Mouse (Mus musculus) embryonic facial prominence, embryonic 11.5 days (tissue): ENCODE measurements around the gene Clstn2. TPM values are rescaled to one million over a fixed set of nuclear protein-coding genes. Genes with fewer than 3 reads are reported as not detected.
A peak's percentile ranks its signal among the peaks of the same experiment; 100 is the strongest.

ENCODE experiments used
- ATAC-seq: fragments of 200-750 bp; cut with Nextera tagmentation; replicated peaks from 2 replicates; pipeline ENCODE4 v1.8.0; 2017; ENCODE audit warnings: low read depth; ENCODE audit not compliant: insufficient number of reproducible peaks, low FRiP score, low TSS enrichment
- DNase-seq: peaks from one replicate; pipeline ENCODE4 v3.0.0-alpha.2; 2015; ENCODE audit warnings: low spot score
- H3K27ac ChIP-seq: fragments of 300-500 bp; sonication (generic); replicated peaks from 2 replicates; pipeline ENCODE4 v1.5.1; 2014; ENCODE audit warnings: mild to moderate bottlenecking, low read depth, low read length, control low read depth
- H3K27me3 ChIP-seq: fragments of 300-500 bp; sonication (generic); 2 replicates; pipeline ENCODE4 v1.6.1; 2014; ENCODE audit warnings: mild to moderate bottlenecking, low read length, moderate library complexity, mixed read lengths; ENCODE audit not compliant: control insufficient read depth, insufficient read depth
- H3K36me3 ChIP-seq: fragments of 300-500 bp; sonication (generic); replicated peaks from 2 replicates; pipeline ENCODE4 v1.6.1; 2014; ENCODE audit warnings: low read depth, mild to moderate bottlenecking, low read length, moderate library complexity, mixed read lengths; ENCODE audit not compliant: control insufficient read depth, insufficient read depth
- H3K4me1 ChIP-seq: fragments of 300-500 bp; sonication (generic); 2 replicates; pipeline ENCODE4 v1.6.1; 2014; ENCODE audit warnings: low read length, mixed read lengths; ENCODE audit not compliant: control insufficient read depth, insufficient read depth
- H3K4me2 ChIP-seq: fragments of 300-500 bp; sonication (generic); 2 replicates; pipeline ENCODE4 v1.6.1; 2014; ENCODE audit warnings: low read depth, mild to moderate bottlenecking, control low read depth, low read length, moderate library complexity
- H3K4me3 ChIP-seq: fragments of 300-500 bp; sonication (generic); 2 replicates; pipeline ENCODE4 v1.5.1; 2014; ENCODE audit warnings: low read depth, low read length, control low read depth
- H3K9ac ChIP-seq: fragments of 300-500 bp; sonication (generic); replicated peaks from 2 replicates; pipeline ENCODE4 v1.6.1; 2014; ENCODE audit warnings: mild to moderate bottlenecking, control low read depth, low read length
- H3K9me3 ChIP-seq: fragments of 300-500 bp; sonication (generic); replicated peaks from 2 replicates; pipeline ENCODE4 v1.6.1; 2016; ENCODE audit warnings: mild to moderate bottlenecking, low read length, inconsistent platforms, mixed read lengths; ENCODE audit not compliant: control insufficient read depth
- WGBS: fragments of 180-500 bp; shearing (Covaris S2); extraction: QIAGEN DNeasy Blood & Tissue Kit; methylation state at CpG from one replicate; pipeline ENCODE4 v1.1.7; 2014; 5-methylcytosine and 5-hydroxymethylcytosine counted together
- polyA plus RNA-seq: library from polyadenylated mRNA; unstranded; fragments of >200 nt; fragmentation: Nextera tagmentation; extraction: Ambion mirVana; gene quantifications from 2 replicates; pipeline ENCODE4 v1.2.1, GENCODE M21; 2014

Gene Clstn2
- polyA plus RNA-seq, 1 experiment from 2014 or later, result 0.84 TPM

- no peaks in the 10 kb centered on the region for H3K9me3 ChIP-seq
- DNase-seq (no peak), ATAC-seq (no peak)
- no peak overlapping the region for H3K4me3 ChIP-seq
- H3K27ac ChIP-seq, result no peak overlapping the region
- 78% methylated on average over 2 of the region's 2 CpGs for WGBS
- no peaks in the 10 kb centered on the region for H3K27me3 ChIP-seq
- H3K9ac ChIP-seq, result no peak overlapping the region
- no peak overlapping the region for H3K4me2 ChIP-seq
- H3K4me1 ChIP-seq, result no peaks in the 10 kb centered on the region
- H3K36me3 ChIP-seq, result no peaks in the 10 kb centered on the region
Measured at GRCm38 (mm10) chr9:97829919-97830318, 203.1 kb downstream of the Clstn2 start.

GRCm38 (mm10) chr9:97827689-97828088, 205.3 kb downstream of the Clstn2 start:
- DNase-seq (no peak), ATAC-seq (no peak)
- no peak overlapping the region for H3K4me3 ChIP-seq
- H3K27ac ChIP-seq, result no peak overlapping the region
- H3K9ac ChIP-seq, result no peak overlapping the region
- H3K9me3 ChIP-seq, result no peaks in the 10 kb centered on the region
- 65% methylated on average over 10 of the region's 10 CpGs for WGBS
- no peak overlapping the region for H3K4me2 ChIP-seq
- H3K27me3 ChIP-seq, result no peaks in the 10 kb centered on the region
- H3K36me3 ChIP-seq, result no peaks in the 10 kb centered on the region
- H3K4me1 ChIP-seq, result no peaks in the 10 kb centered on the region

- Histone ChIP-seq H3K27ac (no peak overlapping the region), H3K4me3 (no peak overlapping the region), H3K27me3 (no peaks in the 10 kb centered on the region), H3K36me3 (no peaks in the 10 kb centered on the region), H3K4me2 (no peak overlapping the region), H3K9ac (no peak overlapping the region), H3K4me1 (no peaks in the 10 kb centered on the region), H3K9me3 (no peaks in the 10 kb centered on the region)
- DNase-seq, result peak; percentile 28
- ATAC-seq, result no peak
- WGBS, result 73% methylated on average over 16 of the region's 16 CpGs
Measured at GRCm38 (mm10) chr9:97826077-97826947, 206.7 kb downstream of the Clstn2 start.

DNA sequence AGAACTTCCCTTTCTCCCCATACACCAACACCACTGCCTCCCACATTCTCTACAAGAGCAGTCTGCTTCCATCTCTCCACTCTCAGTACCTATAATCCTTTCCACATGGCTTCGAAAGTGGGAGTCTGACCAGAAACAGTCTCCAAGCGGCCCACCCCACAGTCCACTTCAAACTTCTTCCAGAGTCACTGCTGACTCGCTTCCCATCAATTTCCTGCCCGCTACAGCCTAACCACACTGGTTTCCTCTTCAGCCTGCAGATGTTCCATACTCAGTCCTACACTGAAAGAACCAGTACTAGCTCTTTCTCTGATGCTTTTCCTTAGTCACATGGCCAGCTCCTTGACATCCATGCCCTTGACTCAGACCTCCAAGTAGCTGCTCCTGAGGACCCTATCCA, 215.9 kb downstream of the Clstn2 start:
- 77% methylated on average over 4 of the region's 4 CpGs for WGBS
- no peak overlapping the region for H3K4me2 ChIP-seq
- DNase-seq (peak; percentile 7), ATAC-seq (no peak)
- H3K27me3 ChIP-seq, result no peaks in the 10 kb centered on the region; the same call in 1 of the 2 replicates
- no peak overlapping the region for H3K27ac ChIP-seq
- no peak overlapping the region for H3K9ac ChIP-seq
- no peaks in the 10 kb centered on the region for H3K4me1 ChIP-seq
- H3K9me3 ChIP-seq, result no peaks in the 10 kb centered on the region
- no peak overlapping the region for H3K4me3 ChIP-seq
- H3K36me3 ChIP-seq, result no peaks in the 10 kb centered on the region

DNA sequence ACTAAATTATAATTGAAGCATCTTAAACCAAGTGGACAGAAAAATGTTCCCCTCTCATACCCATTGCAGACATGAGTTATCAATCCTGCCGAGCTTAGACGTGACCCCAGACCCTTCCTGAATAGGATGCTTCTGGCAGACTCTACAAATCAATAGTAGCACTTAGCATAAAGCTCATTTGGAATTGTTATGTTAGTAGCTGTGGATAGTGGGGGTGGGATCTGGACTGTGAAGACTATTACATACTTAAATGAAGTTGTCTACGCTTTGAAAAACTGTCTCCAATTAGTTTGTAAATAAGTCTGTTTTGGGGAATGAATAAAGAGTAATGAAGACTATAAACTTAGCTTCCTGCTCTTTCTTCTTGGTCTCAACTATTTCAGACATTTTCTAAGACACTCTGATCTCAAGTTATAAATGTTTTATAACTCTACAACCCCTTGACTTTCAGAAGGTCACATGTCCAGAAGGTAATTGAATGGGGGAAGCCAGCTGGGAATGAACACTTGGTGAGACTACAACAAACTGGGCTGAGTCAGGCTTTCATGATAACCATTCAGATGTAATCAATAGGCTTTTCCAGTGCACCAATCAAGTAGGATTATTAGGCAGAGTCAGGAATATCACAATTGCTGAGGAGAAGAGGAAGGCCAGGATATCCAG, 216.7 kb downstream of the Clstn2 start:
- DNase-seq (no peak), ATAC-seq (no peak)

DNA sequence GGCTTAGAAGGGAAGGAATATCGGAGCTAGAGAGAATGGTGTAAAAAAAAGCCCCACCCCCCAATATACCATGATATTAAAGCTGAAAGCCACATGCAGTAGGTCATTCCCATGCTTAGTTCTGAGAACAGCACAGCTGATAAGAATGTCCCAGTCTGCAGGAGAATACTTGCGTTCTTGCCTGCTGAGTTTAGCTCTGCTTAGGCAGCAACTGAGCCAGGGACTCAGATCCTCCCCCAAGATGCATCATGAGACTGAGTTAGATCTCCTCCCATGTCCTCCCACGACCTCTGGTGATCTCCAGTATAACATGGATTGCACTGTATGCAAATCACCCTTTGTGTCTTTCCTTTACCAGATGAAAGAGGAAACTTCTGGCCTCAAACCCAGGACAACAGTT, 219.8 kb downstream of the Clstn2 start:
- no peak for DNase-seq
- Histone ChIP-seq H3K36me3 (no peaks in the 10 kb centered on the region), H3K9me3 (no peaks in the 10 kb centered on the region), H3K4me3 (no peak overlapping the region), H3K27me3 (no peaks in the 10 kb centered on the region; the same call in 1 of the 2 replicates), H3K4me1 (no peaks in the 10 kb centered on the region), H3K9ac (no peak overlapping the region), H3K27ac (no peak overlapping the region), H3K4me2 (no peak overlapping the region)
- ATAC-seq, result no peak
- WGBS, result 70% methylated on average over 3 of the region's 3 CpGs

More for the DNA sequence above, 216.7 kb downstream of the Clstn2 start:
- Histone ChIP-seq H3K9me3 (no peaks in the 10 kb centered on the region), H3K4me1 (no peaks in the 10 kb centered on the region), H3K4me2 (no peak overlapping the region), H3K9ac (no peak overlapping the region), H3K36me3 (no peaks in the 10 kb centered on the region), H3K4me3 (no peak overlapping the region), H3K27ac (no peak overlapping the region), H3K27me3 (no peaks in the 10 kb centered on the region; the same call in 1 of the 2 replicates)
- WGBS, result 75% methylated on average over 3 of the region's 3 CpGs

- WGBS, result 92% methylated on average over 5 of the region's 5 CpGs
- Histone ChIP-seq H3K4me2 (no peak overlapping the region), H3K4me3 (no peak overlapping the region), H3K27ac (no peak overlapping the region), H3K9me3 (no peaks in the 10 kb centered on the region), H3K27me3 (no peaks in the 10 kb centered on the region), H3K4me1 (no peaks in the 10 kb centered on the region), H3K9ac (no peak overlapping the region), H3K36me3 (no peaks in the 10 kb centered on the region)
- ATAC-seq (no peak), DNase-seq (no peak)
Measured at GRCm38 (mm10) chr9:97807031-97807430, 225.9 kb downstream of the Clstn2 start.

DNA sequence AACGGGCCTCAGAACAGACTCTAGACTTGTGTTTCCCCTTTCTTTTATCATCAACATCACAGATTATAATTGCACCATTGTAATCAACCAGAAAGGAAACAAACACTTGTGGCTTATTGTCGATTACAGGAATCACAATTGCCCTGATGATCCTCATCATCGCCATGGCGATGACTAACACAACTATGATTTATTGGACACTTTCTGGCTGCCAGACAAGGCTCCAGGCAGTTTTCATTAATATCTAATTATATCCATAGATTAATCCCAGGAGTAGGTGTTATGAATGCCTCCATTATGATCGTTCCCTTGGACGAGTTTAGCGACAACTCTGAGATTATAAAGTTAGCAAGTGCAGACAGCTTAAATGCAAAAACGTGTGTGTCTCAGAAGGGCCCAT, 239.3 kb downstream of the Clstn2 start:
- no peak overlapping the region for H3K4me3 ChIP-seq
- no peak overlapping the region for H3K4me2 ChIP-seq
- ATAC-seq, result no peak
- H3K36me3 ChIP-seq, result no peaks in the 10 kb centered on the region
- no peaks in the 10 kb centered on the region for H3K27me3 ChIP-seq
- no peaks in the 10 kb centered on the region for H3K4me1 ChIP-seq
- H3K9me3 ChIP-seq, result no peaks in the 10 kb centered on the region
- WGBS, result 77% methylated on average over 8 of the region's 8 CpGs
- no peak overlapping the region for H3K27ac ChIP-seq
- DNase-seq, result no peak
- no peak overlapping the region for H3K9ac ChIP-seq
